Mouse (Mus musculus) forebrain, embryonic 13.5 days (tissue): ENCODE measurements around the gene Gpr15. TPM values are rescaled to one million over a fixed set of nuclear protein-coding genes. Genes with fewer than 3 reads are reported as not detected.

Experiments
- ATAC-seq: fragments of 200-750 bp; cut with Nextera tagmentation; 2 replicates; pipeline ENCODE4 v1.8.0; 2017
- H3K27ac ChIP-seq: fragments of 300-500 bp; sonication (generic); 2 replicates; pipeline ENCODE4 v1.5.1; 2015; ENCODE audit warnings: inconsistent platforms, mild to moderate bottlenecking, moderate library complexity
- H3K27me3 ChIP-seq: fragments of 300-500 bp; sonication (generic); 2 replicates; pipeline ENCODE4 v1.6.1; 2015; ENCODE audit warnings: mild to moderate bottlenecking, inconsistent platforms
- H3K36me3 ChIP-seq: fragments of 300-500 bp; sonication (generic); 2 replicates; pipeline ENCODE4 v1.6.1; 2015; ENCODE audit warnings: mild to moderate bottlenecking, inconsistent platforms; ENCODE audit not compliant: poor library complexity, severe bottlenecking
- H3K4me1 ChIP-seq: fragments of 300-500 bp; sonication (generic); 2 replicates; pipeline ENCODE4 v1.6.1; 2015; ENCODE audit warnings: inconsistent platforms
- H3K4me2 ChIP-seq: fragments of 300-500 bp; sonication (generic); 2 replicates; pipeline ENCODE4 v1.6.1; 2015; ENCODE audit warnings: inconsistent platforms, mild to moderate bottlenecking, moderate library complexity
- H3K4me3 ChIP-seq: fragments of 300-500 bp; sonication (generic); 2 replicates; pipeline ENCODE4 v1.5.1; 2015; ENCODE audit warnings: mild to moderate bottlenecking, inconsistent platforms
- H3K9ac ChIP-seq: fragments of 300-500 bp; sonication (generic); 2 replicates; pipeline ENCODE4 v1.6.1; 2015; ENCODE audit warnings: mild to moderate bottlenecking, inconsistent platforms
- H3K9me3 ChIP-seq: fragments of 300-500 bp; sonication (generic); replicated peaks from 2 replicates; pipeline ENCODE4 v1.6.1; 2016; ENCODE audit warnings: inconsistent platforms
- WGBS: fragments of 180-500 bp; shearing (Covaris S2); methylation state at CpG from one replicate; pipeline ENCODE4 v1.1.7; 2015; 5-methylcytosine and 5-hydroxymethylcytosine counted together
- polyA plus RNA-seq: library from polyadenylated mRNA; unstranded; fragments of >200 nt; fragmentation: Nextera tagmentation; extraction: Ambion mirVana; gene quantifications from 2 replicates; pipeline ENCODE4 v1.2.1, GENCODE M21; 2015

The Gpr15 gene
- not detected in 2 replicates for polyA plus RNA-seq

GRCm38 (mm10) chr16:58718666-58719120 lies at the start of gene Gpr15:
Gene Gpr15, minus strand, starts transcription at chr16:58719070.
- Histone ChIP-seq H3K4me1 (no peaks in the 10 kb centered on the region), H3K27ac (no peak within 1 kb of the TSS), H3K4me2 (no peak within 1 kb of the TSS), H3K36me3 (no peaks in the 10 kb centered on the region), H3K9ac (no peak within 1 kb of the TSS), H3K4me3 (no peak within 1 kb of the TSS), H3K27me3 (no peaks in the 10 kb centered on the region), H3K9me3 (no peaks in the 10 kb centered on the region)
- 92% methylated on average over 7 of the region's 7 CpGs for WGBS
- no peak for ATAC-seq

GRCm38 (mm10) chr16:58763076-58763475 lies 44.2 kb upstream of the Gpr15 start, which contains the start of gene Olfr172:
Gene Olfr172, minus strand, starts transcription at chr16:58763176.
- no peak for ATAC-seq
- H3K27me3 ChIP-seq = no peaks in the 10 kb centered on the region
- no peaks in the 10 kb centered on the region for H3K9me3 ChIP-seq
- no peaks in the 10 kb centered on the region for H3K4me1 ChIP-seq
- no peaks in the 10 kb centered on the region for H3K36me3 ChIP-seq
- WGBS = 80% methylated on average over 1 of the region's 1 CpGs
- H3K4me3 ChIP-seq = no peak within 1 kb of the TSS
- no peak within 1 kb of the TSS for H3K27ac ChIP-seq
- H3K9ac ChIP-seq = no peak within 1 kb of the TSS
- no peak within 1 kb of the TSS for H3K4me2 ChIP-seq

- no peak overlapping the region for H3K4me3 ChIP-seq
- H3K4me2 ChIP-seq = no peak overlapping the region
- no peaks in the 10 kb centered on the region for H3K27me3 ChIP-seq
- H3K9ac ChIP-seq = no peak overlapping the region
- no peaks in the 10 kb centered on the region for H3K36me3 ChIP-seq
- no peak overlapping the region for H3K27ac ChIP-seq
- no peaks in the 10 kb centered on the region for H3K9me3 ChIP-seq
- no peak for ATAC-seq
- no peaks in the 10 kb centered on the region for H3K4me1 ChIP-seq
These were observed 37.3 kb upstream of the Gpr15 start for GRCm38 (mm10) chr16:58756191-58756590.

- H3K4me3 ChIP-seq = no peak overlapping the region
- no peak overlapping the region for H3K9ac ChIP-seq
- no peaks in the 10 kb centered on the region for H3K9me3 ChIP-seq
- no peaks in the 10 kb centered on the region for H3K36me3 ChIP-seq
- H3K27ac ChIP-seq = no peak overlapping the region
- H3K4me2 ChIP-seq = no peak overlapping the region
- 0 out of 2 replicates have a peak, but pooled peaks have one; percentile 33 for ATAC-seq
- WGBS = 33% methylated on average over 1 of the region's 1 CpGs
- H3K4me1 ChIP-seq = no peaks in the 10 kb centered on the region
- no peaks in the 10 kb centered on the region for H3K27me3 ChIP-seq
These were observed 32.4 kb upstream of the Gpr15 start for GRCm38 (mm10) chr16:58751314-58751713.

- H3K9me3 ChIP-seq = no peaks in the 10 kb centered on the region
- no peak for ATAC-seq
- no peak overlapping the region for H3K4me3 ChIP-seq
- no peak overlapping the region for H3K27ac ChIP-seq
- WGBS = 62% methylated on average over 4 of the region's 4 CpGs
- H3K4me2 ChIP-seq = no peak overlapping the region
- no peaks in the 10 kb centered on the region for H3K4me1 ChIP-seq
- no peak overlapping the region for H3K9ac ChIP-seq
- no peaks in the 10 kb centered on the region for H3K36me3 ChIP-seq
- H3K27me3 ChIP-seq = no peaks in the 10 kb centered on the region
These were observed 27.8 kb upstream of the Gpr15 start for GRCm38 (mm10) chr16:58746715-58747114.

- 93% methylated on average over 5 of the region's 5 CpGs for WGBS
- H3K36me3 ChIP-seq = 0 out of 2 replicates have a peak, but pooled peaks cover 1% of the 10 kb centered on the region
These were observed 21.9 kb upstream of the Gpr15 start for GRCm38 (mm10) chr16:58740751-58741150.

GRCm38 (mm10) chr16:58738800-58739199 lies 19.9 kb upstream of the Gpr15 start:
- H3K4me3 ChIP-seq = no peak overlapping the region
- no peak overlapping the region for H3K9ac ChIP-seq
- no peak overlapping the region for H3K4me2 ChIP-seq
- H3K36me3 ChIP-seq = peaks cover 18% of the 10 kb centered on the region
- H3K9me3 ChIP-seq = no peaks in the 10 kb centered on the region
- WGBS = 90% methylated on average over 1 of the region's 1 CpGs
- no peak overlapping the region for H3K27ac ChIP-seq
- H3K4me1 ChIP-seq = no peaks in the 10 kb centered on the region
- no peak for ATAC-seq
- no peaks in the 10 kb centered on the region for H3K27me3 ChIP-seq

More at GRCm38 (mm10) chr16:58740751-58741150, 21.9 kb upstream of the Gpr15 start:
- H3K27me3 ChIP-seq = no peaks in the 10 kb centered on the region
- no peak overlapping the region for H3K4me3 ChIP-seq
- no peak overlapping the region for H3K9ac ChIP-seq
- H3K9me3 ChIP-seq = no peaks in the 10 kb centered on the region
- no peak for ATAC-seq
- no peak overlapping the region for H3K4me2 ChIP-seq
- no peak overlapping the region for H3K27ac ChIP-seq
- H3K4me1 ChIP-seq = no peaks in the 10 kb centered on the region

GRCm38 (mm10) chr16:58738205-58738604 lies 19.3 kb upstream of the Gpr15 start:
- H3K4me2 ChIP-seq = no peak overlapping the region
- no peaks in the 10 kb centered on the region for H3K9me3 ChIP-seq
- 78% methylated on average over 4 of the region's 4 CpGs for WGBS

GRCm38 (mm10) chr16:58728176-58728671 lies 9.4 kb upstream of the Gpr15 start:
- H3K36me3 ChIP-seq = peaks cover 35% of the 10 kb centered on the region
- H3K4me2 ChIP-seq = peak overlapping the region; percentile 74
- ATAC-seq = peak; percentile 92
- under 1% methylated on average over 27 of the region's 31 CpGs for WGBS
- peaks cover 9% of the 10 kb centered on the region for H3K4me1 ChIP-seq
- peak overlapping the region; percentile 59; the same call in 1 of the 2 replicates for H3K27ac ChIP-seq
- H3K9me3 ChIP-seq = no peaks in the 10 kb centered on the region
- H3K27me3 ChIP-seq = no peaks in the 10 kb centered on the region
- H3K9ac ChIP-seq = peak overlapping the region; percentile 78
- peak overlapping the region; percentile 80 for H3K4me3 ChIP-seq

More at GRCm38 (mm10) chr16:58738205-58738604, 19.3 kb upstream of the Gpr15 start:
- H3K27ac ChIP-seq = no peak overlapping the region
- no peaks in the 10 kb centered on the region for H3K4me1 ChIP-seq
- no peak overlapping the region for H3K9ac ChIP-seq
- H3K27me3 ChIP-seq = no peaks in the 10 kb centered on the region
- ATAC-seq = no peak
- no peak overlapping the region for H3K4me3 ChIP-seq
- peaks cover 22% of the 10 kb centered on the region for H3K36me3 ChIP-seq

- ATAC-seq = peak; percentile 100
- peak within 1 kb of the TSS; percentile 78 for H3K9ac ChIP-seq
These were observed 8.7 kb upstream of the Gpr15 start, which contains the start of gene Cldnd1 for GRCm38 (mm10) chr16:58727477-58728131. Gene Cldnd1, plus strand, starts transcription at chr16:58727910.

GRCm38 (mm10) chr16:58726680-58727476 lies 8.0 kb upstream of the Gpr15 start:
- Histone ChIP-seq H3K27me3 (no peaks in the 10 kb centered on the region), H3K9ac (no peak overlapping the region), H3K36me3 (peaks cover 21% of the 10 kb centered on the region), H3K4me1 (peaks cover 9% of the 10 kb centered on the region), H3K27ac (no peak overlapping the region), H3K9me3 (no peaks in the 10 kb centered on the region), H3K4me3 (no peak overlapping the region), H3K4me2 (no peak overlapping the region)
- no peak for ATAC-seq
- WGBS = 80% methylated on average over 11 of the region's 11 CpGs

More at GRCm38 (mm10) chr16:58727477-58728131, 8.7 kb upstream of the Gpr15 start, which contains the start of gene Cldnd1:
- peak within 1 kb of the TSS; percentile 59; the same call in 1 of the 2 replicates for H3K27ac ChIP-seq
- H3K4me1 ChIP-seq = peaks cover 9% of the 10 kb centered on the region
- H3K4me2 ChIP-seq = peak within 1 kb of the TSS; percentile 74
- no peaks in the 10 kb centered on the region for H3K9me3 ChIP-seq
- peaks cover 29% of the 10 kb centered on the region for H3K36me3 ChIP-seq
- no peaks in the 10 kb centered on the region for H3K27me3 ChIP-seq
- WGBS = 2% methylated on average over 25 of the region's 35 CpGs
- H3K4me3 ChIP-seq = peak within 1 kb of the TSS; percentile 80

GRCm38 (mm10) chr16:58722292-58722691 lies 3.4 kb upstream of the Gpr15 start:
- no peak overlapping the region for H3K4me2 ChIP-seq
- 90% methylated on average over 2 of the region's 2 CpGs for WGBS
- ATAC-seq = no peak
- H3K36me3 ChIP-seq = no peaks in the 10 kb centered on the region
- H3K9me3 ChIP-seq = no peaks in the 10 kb centered on the region
- H3K4me1 ChIP-seq = no peaks in the 10 kb centered on the region
- no peaks in the 10 kb centered on the region for H3K27me3 ChIP-seq
- no peak overlapping the region for H3K4me3 ChIP-seq
- H3K27ac ChIP-seq = no peak overlapping the region
- no peak overlapping the region for H3K9ac ChIP-seq
